Mouse (Mus musculus) cerebellum, postnatal 25 days (tissue): Measurements from ENCODE around the gene Klf9.

ENCODE experiments used
- DNase-seq, 2 experiments: peaks; one replicate each; pipeline ENCODE4 v3.0.0; 2021; ENCODE audit warnings: mixed read lengths in 2 of 2

Klf9 gene

DNA sequence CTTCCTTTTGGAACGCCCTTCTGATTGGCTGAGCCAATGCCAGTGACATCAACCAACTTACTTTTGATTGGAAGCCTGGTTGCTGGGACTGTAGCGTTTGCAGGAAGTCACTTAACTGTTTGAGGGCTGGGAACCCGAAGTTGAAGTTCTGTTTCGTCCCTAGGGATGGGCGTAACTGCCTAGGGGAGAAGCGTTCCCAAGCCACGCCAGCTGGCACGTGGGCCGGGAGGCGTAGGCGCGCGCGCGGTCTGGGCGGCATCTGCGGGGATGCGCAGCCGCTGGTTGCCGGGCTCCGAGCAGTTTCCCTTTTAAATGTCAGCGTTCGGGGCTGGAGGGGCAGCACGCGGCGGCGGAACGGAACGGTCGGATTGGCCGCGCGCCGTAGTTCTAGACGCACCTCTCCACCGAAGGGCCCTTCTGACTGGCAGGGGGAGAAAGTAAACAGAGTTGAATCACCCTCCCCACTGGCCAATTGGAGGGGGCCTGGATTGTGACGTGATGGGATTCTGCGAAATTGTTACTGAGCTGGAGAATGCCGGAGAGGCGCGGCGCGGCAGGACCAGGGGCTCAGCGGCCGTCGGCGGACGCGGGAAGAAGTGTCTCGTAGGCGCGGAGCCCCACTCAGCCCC, at the start of gene Klf9:
TSS of gene Klf9 (plus strand) at position 538 of the 629 bp plus-strand sequence.
- DNase-seq, result peak; percentile 94 to 96

DNA sequence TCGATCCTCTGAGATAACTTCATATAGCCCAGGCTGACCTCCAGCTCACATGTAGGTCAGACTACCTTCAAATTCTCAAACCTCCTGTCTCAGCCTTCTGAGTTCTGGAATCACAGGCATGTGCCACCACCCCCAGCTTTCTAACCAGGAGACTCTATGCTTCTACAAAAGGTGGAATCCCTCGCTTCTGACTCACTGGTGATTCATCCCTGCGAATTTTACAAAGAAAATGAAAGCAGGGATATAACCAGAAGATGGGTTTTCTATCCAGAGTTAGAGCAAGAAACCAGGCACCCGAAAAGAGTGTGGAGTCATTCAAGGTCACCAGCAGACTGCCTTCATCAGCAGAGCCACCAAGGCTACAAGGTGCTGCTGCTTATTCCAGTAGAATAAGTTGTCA, 49.4 kb upstream of the Klf9 start:
- no peak for DNase-seq

- DNase-seq, result no peak
Observed at GRCm38 (mm10) chr19:23093548-23093947, 47.5 kb upstream of the Klf9 start.

DNA sequence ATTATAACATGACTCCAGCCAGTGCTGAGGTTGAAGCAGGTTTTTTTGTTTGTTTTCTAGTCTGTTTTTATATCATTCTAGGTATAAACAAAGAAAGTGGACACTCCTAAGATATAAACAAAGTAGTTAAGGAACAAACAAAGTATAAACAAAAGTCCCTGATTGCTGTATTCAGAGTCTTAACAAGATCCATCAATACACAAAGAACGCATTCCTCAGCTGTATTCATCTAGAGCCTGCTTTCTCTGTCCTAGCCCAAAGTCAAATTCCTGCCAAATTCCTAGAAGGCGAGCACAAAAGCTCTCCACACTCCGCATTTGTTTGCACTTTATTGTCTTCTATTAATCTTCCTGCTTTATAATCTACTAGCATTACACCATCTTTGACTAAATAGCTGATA, 46.1 kb upstream of the Klf9 start:
- DNase-seq, result no peak

DNA sequence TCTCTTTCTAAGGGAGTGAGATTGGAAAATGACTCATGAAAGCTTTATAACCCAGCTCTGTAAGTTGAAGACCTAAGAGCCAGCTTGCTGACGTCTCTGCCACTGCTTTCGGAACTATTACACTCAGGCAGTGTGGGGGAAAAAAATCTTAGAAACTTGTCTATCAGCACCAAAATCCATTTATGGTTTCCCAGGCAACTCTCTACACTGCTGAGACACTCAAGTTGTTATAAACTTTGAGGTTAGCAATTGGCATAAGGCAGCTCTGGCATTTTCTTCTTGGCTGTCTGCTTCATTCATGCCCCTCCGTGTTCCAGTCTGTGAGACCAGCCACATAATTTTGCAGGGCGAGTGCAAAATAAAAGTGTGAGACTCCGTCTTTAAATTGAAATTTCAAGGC, 34.2 kb upstream of the Klf9 start:
- DNase-seq, result no peak

- DNase-seq, result no peak
Observed at GRCm38 (mm10) chr19:23107335-23107734, 33.7 kb upstream of the Klf9 start.

GRCm38 (mm10) chr19:23121875-23122274, 19.2 kb upstream of the Klf9 start:
- no peak for DNase-seq

- no peak for DNase-seq
Observed at GRCm38 (mm10) chr19:23124023-23124550, 16.9 kb upstream of the Klf9 start.

DNA sequence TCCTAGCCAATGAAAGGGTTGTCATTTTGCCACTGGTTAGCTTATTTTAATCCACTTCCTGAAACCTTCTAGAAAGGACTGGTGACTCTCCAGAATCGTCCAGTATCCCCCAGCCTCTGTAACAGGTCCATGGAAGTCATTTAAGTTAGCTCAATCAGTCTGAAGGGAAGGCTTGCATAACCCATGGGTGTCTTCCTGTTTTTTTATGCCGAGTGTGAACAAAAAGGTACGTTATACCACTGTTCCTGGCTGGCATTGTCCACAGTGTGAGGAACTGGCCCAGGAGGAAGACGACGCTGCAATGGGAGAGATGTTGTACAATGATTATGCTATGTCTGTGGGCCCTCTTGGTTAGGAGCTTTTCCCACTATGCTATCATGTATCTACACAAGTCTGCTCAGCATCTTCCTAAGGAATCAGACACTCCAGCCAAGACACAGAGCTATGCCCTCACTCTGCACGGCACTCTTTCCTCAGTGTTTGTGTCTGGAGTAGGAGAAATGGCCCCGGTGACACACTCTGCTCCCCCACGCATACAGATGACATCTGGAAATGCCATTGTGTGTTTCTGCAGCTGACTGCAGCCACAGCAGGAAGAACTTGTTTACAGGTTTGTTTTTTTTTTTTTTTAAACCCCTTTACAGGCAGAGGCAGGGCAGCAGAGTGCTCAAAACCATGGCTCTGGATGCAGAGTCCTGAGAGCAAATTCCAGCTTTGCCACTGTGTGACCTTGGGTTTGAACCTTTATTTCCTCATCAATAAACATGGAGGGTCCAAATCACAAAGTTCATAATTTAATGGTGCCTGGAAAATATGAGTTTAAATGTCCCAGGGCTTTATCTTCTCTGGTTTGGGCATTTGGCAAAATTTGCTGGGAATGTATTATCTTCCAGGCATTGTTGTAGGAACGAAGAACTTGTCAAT, 15.5 kb upstream of the Klf9 start:
- no peak for DNase-seq

GRCm38 (mm10) chr19:23129908-23130307, 11.1 kb upstream of the Klf9 start:
- DNase-seq, result no peak

DNA sequence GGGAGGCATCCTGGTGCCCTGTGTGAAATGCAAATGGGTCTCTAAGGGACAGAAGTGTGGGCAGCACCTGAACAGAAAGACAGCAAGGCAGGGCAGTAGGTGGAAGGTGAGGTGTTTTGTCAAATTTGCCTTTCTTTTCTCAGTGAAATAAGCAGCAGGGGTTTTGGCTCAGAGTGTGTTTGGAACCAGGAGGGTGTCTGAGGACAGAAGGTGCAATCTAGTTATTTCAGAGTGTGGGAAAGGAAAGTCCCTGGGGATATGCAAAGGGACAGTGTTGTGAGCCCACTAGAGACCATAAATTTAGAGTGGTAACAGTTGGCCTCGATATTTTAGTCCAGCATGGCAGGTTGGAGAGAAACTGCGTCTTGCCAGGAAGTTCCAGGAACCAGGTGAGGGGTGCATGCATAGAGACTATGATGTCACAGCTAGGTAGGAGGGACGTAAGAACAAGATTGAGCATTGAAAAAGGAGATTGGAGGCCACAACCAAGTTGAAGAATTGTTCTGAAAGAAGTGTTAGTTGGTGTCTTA, 8.9 kb upstream of the Klf9 start:
- DNase-seq, result peak; percentile 31 to 34

GRCm38 (mm10) chr19:23132720-23133426, 8.2 kb upstream of the Klf9 start:
- DNase-seq, result peak in 1 of 2 experiments; percentile 35

DNA sequence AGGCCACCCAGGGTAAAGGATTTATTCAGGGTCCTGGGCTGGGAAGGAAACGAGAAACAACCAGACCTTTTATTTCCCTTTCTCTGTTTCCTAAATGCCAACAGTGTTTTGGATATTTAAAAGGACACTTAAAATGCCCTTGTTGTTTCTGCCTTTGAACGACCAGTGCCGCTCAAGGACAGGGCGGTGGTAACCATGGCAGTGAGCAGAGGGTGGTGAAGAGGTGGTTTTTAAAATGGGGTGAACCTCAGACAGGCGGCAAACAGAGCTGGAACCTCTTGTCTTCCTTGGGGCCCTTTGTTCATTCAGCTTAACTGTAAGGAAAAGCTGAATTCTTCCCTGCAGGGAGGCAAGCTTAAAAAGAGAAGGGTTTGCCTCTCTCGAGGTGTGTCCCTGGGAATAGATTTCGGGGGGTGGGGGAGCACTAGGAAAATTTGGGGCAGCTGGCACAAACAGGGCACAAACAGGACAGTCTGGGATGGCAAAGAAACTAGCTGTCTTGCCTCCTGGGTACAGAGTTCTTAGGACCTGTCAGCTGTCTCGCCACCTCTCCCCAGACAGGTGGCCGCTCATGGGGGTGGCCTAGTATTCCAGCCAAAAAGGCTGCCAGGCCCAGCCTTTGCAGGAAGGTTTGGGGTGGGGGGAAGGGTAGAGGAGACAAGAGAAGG, 7.5 kb upstream of the Klf9 start:
- peak in 1 of 2 experiments; percentile 92 for DNase-seq

GRCm38 (mm10) chr19:23134095-23134440, 7.0 kb upstream of the Klf9 start:
- DNase-seq, result peak in 1 of 2 experiments; percentile 92

GRCm38 (mm10) chr19:23134441-23135301, 6.4 kb upstream of the Klf9 start:
- peak; percentile 93 to 94 for DNase-seq

DNA sequence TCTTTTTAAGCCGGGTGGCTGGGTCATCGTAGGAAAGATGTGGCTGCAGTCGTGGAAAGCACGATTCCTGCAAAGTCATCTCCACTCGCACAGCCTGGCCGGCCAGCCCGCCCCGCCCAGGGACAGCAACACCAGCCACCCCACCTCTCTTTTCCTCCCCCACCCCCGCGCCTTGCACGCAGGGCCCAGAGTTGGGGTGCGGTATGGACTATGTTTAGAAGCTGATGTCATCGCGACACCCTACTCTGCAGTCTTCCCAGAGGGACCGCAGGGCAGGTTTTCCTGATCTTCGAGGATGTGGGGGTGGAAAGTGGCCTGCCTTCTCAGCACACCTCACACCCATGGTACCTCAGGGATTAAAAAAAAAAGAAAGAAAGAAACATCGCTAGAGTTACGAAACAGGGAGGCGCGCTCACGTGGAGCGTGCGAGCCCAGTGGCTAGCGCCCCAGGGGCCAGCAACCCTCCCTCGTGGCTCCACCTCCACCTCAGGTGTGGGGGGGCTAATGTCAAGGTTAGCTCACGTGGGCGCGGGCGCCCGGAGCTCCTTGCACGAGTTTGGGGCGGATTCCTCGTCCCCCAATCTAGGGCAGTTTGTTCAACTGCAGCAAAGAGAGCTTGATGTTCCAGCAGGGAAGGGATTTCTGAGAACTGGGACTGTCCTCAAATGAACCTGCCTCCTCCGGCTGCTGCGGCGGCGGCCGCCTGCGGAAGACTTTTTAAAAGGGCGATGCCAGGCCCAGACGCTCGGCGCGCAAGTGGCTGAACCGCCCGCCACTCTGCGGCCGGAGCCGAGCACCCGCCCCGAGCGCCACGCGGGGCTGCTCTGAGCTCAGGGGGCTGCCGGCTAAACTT, 5.5 kb upstream of the Klf9 start:
- DNase-seq, result peak; percentile 90 to 92

DNA sequence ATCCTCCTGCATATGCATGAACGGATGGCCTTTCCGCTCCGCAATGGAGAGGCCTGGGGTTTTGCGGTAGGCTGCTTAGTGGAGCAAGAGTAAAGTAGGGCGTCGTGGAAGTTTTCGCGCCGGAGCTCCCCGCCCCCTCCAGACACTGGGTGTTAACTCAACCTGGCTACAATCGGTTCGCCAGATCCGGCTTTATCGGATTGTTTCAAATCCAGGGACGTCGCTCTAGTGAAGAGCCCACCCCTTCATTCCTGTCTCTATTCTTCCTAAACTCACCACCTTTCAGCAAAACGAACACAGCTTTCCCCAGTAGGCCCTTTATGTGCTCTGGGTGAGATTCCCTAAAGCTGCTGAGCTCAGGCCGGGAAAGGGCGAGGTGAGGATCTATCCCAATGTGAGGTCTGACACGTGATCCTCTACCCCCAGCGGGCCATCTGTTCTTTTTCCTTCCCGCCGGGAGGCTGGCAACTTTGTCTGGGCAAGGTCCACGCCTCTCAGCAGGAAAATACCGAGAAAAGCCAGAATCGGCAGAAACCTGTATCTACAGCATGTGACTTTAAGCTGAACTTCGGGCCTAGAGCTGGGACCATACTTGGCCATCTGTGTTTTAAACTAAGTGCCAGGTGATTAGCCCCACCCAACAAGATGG, 4.7 kb upstream of the Klf9 start:
- DNase-seq, result peak; percentile 97 to 99

DNA sequence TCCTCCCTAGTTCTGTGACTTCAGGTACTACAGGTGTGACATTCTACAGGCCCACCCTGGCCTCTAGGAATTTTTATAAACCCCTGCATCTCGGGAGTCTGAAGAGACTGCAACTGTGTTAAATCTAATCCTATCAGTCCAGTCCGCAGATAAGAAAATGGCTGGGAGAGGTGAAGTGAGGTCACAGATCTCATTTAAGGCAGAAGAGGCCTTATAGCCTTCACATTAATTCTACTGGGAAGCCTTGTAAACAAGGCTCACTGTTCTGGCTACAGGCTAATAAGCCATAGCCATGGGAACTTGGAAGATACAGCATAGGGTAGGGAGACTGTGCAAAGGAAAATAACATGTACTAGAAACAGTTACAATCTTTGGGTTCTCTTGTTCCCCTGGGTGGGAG, 3.7 kb upstream of the Klf9 start:
- DNase-seq, result peak in 1 of 2 experiments; percentile 23

- DNase-seq, result peak in 1 of 2 experiments; percentile 15
Observed at GRCm38 (mm10) chr19:23139756-23140470, 1.1 kb upstream of the Klf9 start.
